Mouse (Mus musculus): ENCODE data around the gene Fgf11. TPM values are rescaled to one million over a fixed set of nuclear protein-coding genes. Genes with fewer than 3 reads are reported as not detected.
A peak's percentile ranks its signal among the peaks of the same experiment; 100 is the strongest.

The Fgf11 gene
- 3.7 and 4.2 TPM in 2 replicates for polyA plus RNA-seq (2016; fragmentation: Nextera tagmentation; extraction: Ambion mirVana)

- Histone ChIP-seq H3K27me3 (peaks cover 67% of the 10 kb centered on the region), H3K4me1 (peaks cover 60% of the 10 kb centered on the region)
- no peak for ATAC-seq (ENCODE audit: low FRiP score)
Observed at GRCm38 (mm10) chr11:69801379-69801977, at the start of gene Fgf11. Fgf11 (minus strand) TSS chr11:69801857.

DNA sequence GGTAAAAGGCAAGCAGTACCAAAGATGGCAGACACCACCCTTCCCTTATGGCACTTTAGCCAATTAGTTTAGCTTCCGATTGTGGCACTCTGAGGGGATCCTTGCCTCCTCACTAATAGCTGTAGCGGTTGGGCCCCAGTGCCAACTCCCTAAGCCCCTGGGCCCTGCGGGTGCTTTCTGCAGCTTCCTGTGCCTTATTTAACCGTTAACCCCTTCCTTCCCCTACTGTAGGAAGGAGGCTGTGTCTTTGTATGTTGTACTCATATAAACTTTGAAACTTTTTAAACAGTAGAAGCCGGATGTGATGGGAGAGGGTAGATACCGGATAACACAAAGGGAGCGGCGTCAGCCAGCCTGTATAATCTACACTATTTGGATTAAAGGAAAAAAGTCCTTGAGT lies 49.1 kb upstream of the Fgf11 start:
- H3K4me1 ChIP-seq, result peaks cover 31% of the 10 kb centered on the region
- no peak overlapping the region for H3K4me2 ChIP-seq (replicated peaks)

More at GRCm38 (mm10) chr11:69801379-69801977, at the start of gene Fgf11:
- peak within 1 kb of the TSS; percentile 53 for H3K4me3 ChIP-seq
- H3K9ac ChIP-seq, result peak within 1 kb of the TSS; percentile 73
- H3K4me2 ChIP-seq (replicated peaks), result peak within 1 kb of the TSS; percentile 90
- 0 out of 2 replicates have a peak, but pooled peaks cover 1% of the 10 kb centered on the region for H3K9me3 ChIP-seq (replicated peaks)
- H3K27ac ChIP-seq, result peak within 1 kb of the TSS; percentile 93
- no peaks in the 10 kb centered on the region for H3K36me3 ChIP-seq
- WGBS, result 1% methylated on average over 33 of the region's 33 CpGs

DNA sequence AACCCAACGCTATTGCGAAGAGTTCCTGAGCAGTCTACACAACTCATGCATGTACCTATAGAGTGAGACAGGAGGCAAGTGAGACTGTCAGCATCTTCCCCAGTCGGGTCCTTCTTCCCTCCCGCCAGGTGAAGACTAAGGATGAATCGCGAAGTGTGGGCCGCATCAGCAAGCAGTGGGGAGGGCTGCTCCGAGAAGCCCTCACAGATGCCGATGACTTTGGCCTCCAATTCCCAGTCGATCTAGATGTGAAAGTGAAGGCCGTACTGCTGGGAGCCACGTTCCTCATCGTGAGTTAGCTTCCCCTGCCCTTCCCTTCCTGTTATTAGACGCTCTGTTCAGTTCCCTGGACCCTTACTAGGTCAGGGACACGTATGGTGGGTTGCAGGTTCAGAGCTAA lies 48.2 kb upstream of the Fgf11 start:
- ATAC-seq (ENCODE audit: low FRiP score), result no peak
- H3K36me3 ChIP-seq, result peaks cover 46% of the 10 kb centered on the region
- 92% methylated on average over 15 of the region's 15 CpGs for WGBS

More for the DNA sequence above, 49.1 kb upstream of the Fgf11 start:
- H3K9me3 ChIP-seq (replicated peaks), result no peaks in the 10 kb centered on the region
- H3K27ac ChIP-seq, result no peak overlapping the region
- no peaks in the 10 kb centered on the region for H3K27me3 ChIP-seq
- no peak overlapping the region for H3K9ac ChIP-seq
- WGBS, result 79% methylated on average over 8 of the region's 8 CpGs
- no peak for ATAC-seq (ENCODE audit: low FRiP score)
- H3K36me3 ChIP-seq, result peaks cover 46% of the 10 kb centered on the region
- H3K4me3 ChIP-seq, result no peak overlapping the region

DNA sequence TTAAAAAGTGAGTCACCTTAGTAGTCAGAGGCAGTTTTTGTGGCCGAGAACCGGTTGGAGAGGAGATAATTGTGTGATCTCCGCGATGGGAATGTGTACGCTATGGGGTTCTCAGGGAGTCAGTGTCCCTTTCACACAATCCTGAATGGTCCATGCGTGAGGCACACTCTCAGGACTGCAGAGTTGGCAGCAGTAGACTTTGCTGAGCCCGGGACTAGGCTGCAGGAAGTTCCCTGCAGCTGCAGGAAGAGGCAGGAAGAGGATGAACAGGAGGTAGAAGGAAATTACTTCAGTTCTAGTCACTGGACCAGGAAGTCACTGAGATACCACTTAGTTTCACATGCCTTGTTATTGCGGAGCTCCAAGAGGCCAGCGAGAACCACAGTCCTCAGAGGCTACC lies 47.5 kb upstream of the Fgf11 start:
- Histone ChIP-seq H3K36me3 (peaks cover 46% of the 10 kb centered on the region), H3K4me1 (peaks cover 34% of the 10 kb centered on the region), H3K4me3 (no peak overlapping the region), H3K9ac (no peak overlapping the region), H3K9me3 (replicated peaks) (no peaks in the 10 kb centered on the region), H3K27me3 (no peaks in the 10 kb centered on the region), H3K4me2 (replicated peaks) (no peak overlapping the region), H3K27ac (no peak overlapping the region)
- no peak for ATAC-seq (ENCODE audit: low FRiP score)
- 94% methylated on average over 9 of the region's 9 CpGs for WGBS

More for the DNA sequence above, 48.2 kb upstream of the Fgf11 start:
- Histone ChIP-seq H3K9me3 (replicated peaks) (no peaks in the 10 kb centered on the region), H3K27me3 (no peaks in the 10 kb centered on the region), H3K9ac (no peak overlapping the region), H3K27ac (no peak overlapping the region), H3K4me1 (peaks cover 34% of the 10 kb centered on the region), H3K4me3 (no peak overlapping the region), H3K4me2 (replicated peaks) (no peak overlapping the region)

GRCm38 (mm10) chr11:69848021-69848420 lies 46.4 kb upstream of the Fgf11 start:
- Histone ChIP-seq H3K4me1 (peaks cover 32% of the 10 kb centered on the region), H3K27ac (0 out of 2 replicates have a peak overlapping the region, but pooled peaks have one; percentile 97), H3K9ac (no peak overlapping the region; the same call in 1 of the 2 replicates), H3K27me3 (no peaks in the 10 kb centered on the region), H3K9me3 (replicated peaks) (no peaks in the 10 kb centered on the region), H3K4me2 (replicated peaks) (peak overlapping the region; percentile 77), H3K4me3 (peak overlapping the region; percentile 71), H3K36me3 (peaks cover 46% of the 10 kb centered on the region)
- no peak for ATAC-seq (ENCODE audit: low FRiP score)
- 98% methylated on average over 6 of the region's 6 CpGs for WGBS

GRCm38 (mm10) chr11:69846738-69847688 lies 45.4 kb upstream of the Fgf11 start:
- H3K9me3 ChIP-seq (replicated peaks), result no peaks in the 10 kb centered on the region
- H3K27me3 ChIP-seq, result no peaks in the 10 kb centered on the region
- H3K36me3 ChIP-seq, result peaks cover 40% of the 10 kb centered on the region
- H3K4me2 ChIP-seq (replicated peaks), result peak overlapping the region; percentile 77
- peak overlapping the region; percentile 86 for H3K9ac ChIP-seq
- H3K27ac ChIP-seq, result peak overlapping the region; percentile 97
- ATAC-seq (ENCODE audit: low FRiP score), result peak; percentile 52
- WGBS, result 12% methylated on average over 36 of the region's 37 CpGs
- peak overlapping the region; percentile 71 for H3K4me3 ChIP-seq
- H3K4me1 ChIP-seq, result peaks cover 29% of the 10 kb centered on the region

GRCm38 (mm10) chr11:69846198-69846680 lies 44.6 kb upstream of the Fgf11 start, which contains the start of gene Plscr3:
Plscr3 (plus strand) TSS chr11:69846376.
- ATAC-seq (ENCODE audit: low FRiP score), result peak; percentile 88
- peak within 1 kb of the TSS; percentile 77 for H3K4me2 ChIP-seq (replicated peaks)
- peak within 1 kb of the TSS; percentile 71 for H3K4me3 ChIP-seq
- peak within 1 kb of the TSS; percentile 86 for H3K9ac ChIP-seq
- under 1% methylated on average over 37 of the region's 38 CpGs for WGBS
- peaks cover 29% of the 10 kb centered on the region for H3K4me1 ChIP-seq
- H3K36me3 ChIP-seq, result peaks cover 33% of the 10 kb centered on the region
- no peaks in the 10 kb centered on the region for H3K27me3 ChIP-seq
- H3K9me3 ChIP-seq (replicated peaks), result no peaks in the 10 kb centered on the region
- peak within 1 kb of the TSS; percentile 97 for H3K27ac ChIP-seq

GRCm38 (mm10) chr11:69838714-69839104 lies 37.1 kb upstream of the Fgf11 start:
- Histone ChIP-seq H3K9ac (peak overlapping the region; percentile 73), H3K4me2 (replicated peaks) (peak overlapping the region; percentile 97), H3K9me3 (replicated peaks) (no peaks in the 10 kb centered on the region), H3K4me1 (peaks cover 35% of the 10 kb centered on the region), H3K27ac (peak overlapping the region; percentile 97), H3K4me3 (peak overlapping the region; percentile 88), H3K27me3 (peaks cover 3% of the 10 kb centered on the region; the same call in 1 of the 2 replicates), H3K36me3 (0 out of 2 replicates have a peak, but pooled peaks cover 2% of the 10 kb centered on the region)
- 0 out of 2 replicates have a peak, but pooled peaks have one; percentile 1 for ATAC-seq (ENCODE audit: low FRiP score)
- WGBS, result 4% methylated on average over 7 of the region's 7 CpGs

GRCm38 (mm10) chr11:69837952-69838713 lies 36.5 kb upstream of the Fgf11 start, which contains the start of gene Tmem256:
Tmem256 (plus strand) TSS chr11:69838514.
- Histone ChIP-seq H3K36me3 (peaks cover 8% of the 10 kb centered on the region; the same call in 1 of the 2 replicates), H3K4me1 (peaks cover 38% of the 10 kb centered on the region), H3K27ac (peak within 1 kb of the TSS; percentile 97), H3K27me3 (peaks cover 9% of the 10 kb centered on the region; the same call in 1 of the 2 replicates), H3K9ac (peak within 1 kb of the TSS; percentile 98), H3K9me3 (replicated peaks) (no peaks in the 10 kb centered on the region), H3K4me3 (peak within 1 kb of the TSS; percentile 88), H3K4me2 (replicated peaks) (peak within 1 kb of the TSS; percentile 97)
- peak; percentile 89 for ATAC-seq (ENCODE audit: low FRiP score)
- WGBS, result under 1% methylated on average over 34 of the region's 34 CpGs

- H3K36me3 ChIP-seq, result peaks cover 14% of the 10 kb centered on the region
- peak; percentile 68; the same call in 1 of the 2 replicates for ATAC-seq (ENCODE audit: low FRiP score)
- H3K4me3 ChIP-seq, result peak within 1 kb of the TSS; percentile 88
- peak within 1 kb of the TSS; percentile 98 for H3K9ac ChIP-seq
- WGBS, result under 1% methylated on average over 32 of the region's 32 CpGs
- peaks cover 40% of the 10 kb centered on the region for H3K4me1 ChIP-seq
- H3K27me3 ChIP-seq, result peaks cover 12% of the 10 kb centered on the region; the same call in 1 of the 2 replicates
- peak within 1 kb of the TSS; percentile 97 for H3K4me2 ChIP-seq (replicated peaks)
- no peaks in the 10 kb centered on the region for H3K9me3 ChIP-seq (replicated peaks)
- peak within 1 kb of the TSS; percentile 97 for H3K27ac ChIP-seq
Observed at GRCm38 (mm10) chr11:69837604-69837951, 35.9 kb upstream of the Fgf11 start, which contains the start of gene Nlgn2. Nlgn2 (minus strand) TSS chr11:69837784.

Measured in hindbrain, embryonic 12.5 days (tissue).